Mouse (Mus musculus) cortical plate, adult 2 months (tissue): ENCODE results near the gene Gen1. TPM values are rescaled to one million over a fixed set of nuclear protein-coding genes. Genes with fewer than 3 reads are reported as not detected.

Source experiments
- H3K27ac ChIP-seq: fragments of 200-500 bp; 2 replicates; pipeline ENCODE4 v1.5.1; 2012; ENCODE audit warnings: low read length, control low read depth, inconsistent platforms; ENCODE audit not compliant: insufficient read depth
- H3K4me1 ChIP-seq: fragments of 200-500 bp; 2 replicates; pipeline ENCODE4 v1.6.1; 2011; ENCODE audit warnings: low read length; ENCODE audit not compliant: control insufficient read depth, insufficient read depth
- H3K4me3 ChIP-seq: fragments of 200-500 bp; 2 replicates; pipeline ENCODE4 v1.5.1; 2011; ENCODE audit warnings: mild to moderate bottlenecking, low read length, control low read depth; ENCODE audit not compliant: insufficient read depth
- CTCF ChIP-seq: fragments of 200-500 bp; IDR thresholded peaks from 2 replicates; pipeline ENCODE4 v1.5.1; 2011; ENCODE audit warnings: mild to moderate bottlenecking, control low read depth, low read length; ENCODE audit not compliant: insufficient read depth; ENCODE audit errors: extremely low read depth
- POLR2A ChIP-seq: fragments of 200-500 bp; IDR thresholded peaks from 2 replicates; pipeline ENCODE4 v1.6.1; 2011; ENCODE audit warnings: mild to moderate bottlenecking, low read length, control low read depth; ENCODE audit not compliant: insufficient read depth; ENCODE audit errors: extremely low read depth
- polyA plus RNA-seq: library from polyadenylated mRNA; depleted of rRNA; stranded (reverse); fragments of >200 nt; gene quantifications from 2 replicates; pipeline ENCODE4 v1.2.3, GENCODE M21; 2012; rRNA removed

The Gen1 gene
- polyA plus RNA-seq, 1 experiment, result 0.40 TPM

DNA sequence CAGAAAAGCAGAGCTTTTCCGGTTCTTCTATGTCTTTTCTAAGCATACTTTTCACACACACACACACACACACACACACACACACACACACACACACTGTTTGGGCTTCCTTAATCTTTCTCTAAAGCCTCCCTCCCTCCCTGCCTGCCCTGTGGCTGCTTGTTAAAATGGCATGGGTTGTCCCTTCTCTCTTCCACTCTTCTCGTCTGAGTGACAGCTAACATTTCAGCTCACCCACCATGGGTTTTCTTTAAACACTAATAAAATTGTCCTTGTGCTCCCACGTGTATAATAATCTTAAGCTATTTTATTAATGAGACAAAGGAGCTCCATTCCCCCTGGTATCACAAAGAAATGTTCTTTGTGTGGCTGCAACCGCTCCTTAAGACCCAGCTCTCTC lies 67.6 kb downstream of the Gen1 start:
- H3K4me3 ChIP-seq, result no peak overlapping the region
- no peaks in the 10 kb centered on the region; the same call in 1 of the 2 replicates for H3K4me1 ChIP-seq
- TF ChIP-seq CTCF (no peak), POLR2A (no peak)
- H3K27ac ChIP-seq, result no peak overlapping the region

DNA sequence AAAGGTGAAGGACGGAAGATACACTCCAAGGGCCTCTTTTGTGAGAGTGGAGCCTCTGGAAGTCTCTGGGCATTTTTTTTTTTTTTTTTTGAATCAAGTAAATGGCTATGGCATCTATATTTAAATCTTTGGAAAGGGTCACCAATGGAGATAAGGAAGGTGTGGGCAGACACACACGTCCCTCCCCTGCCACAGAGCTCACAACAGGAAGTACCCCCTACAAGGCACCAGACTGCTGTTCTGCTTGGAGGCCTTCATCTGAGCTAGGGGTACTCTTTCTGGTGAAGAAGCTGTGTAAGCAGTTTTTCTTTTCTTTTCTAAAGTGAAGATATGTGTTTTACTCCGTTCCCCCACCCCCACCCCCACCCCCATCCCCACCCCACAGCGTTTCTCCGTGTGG lies 68.8 kb downstream of the Gen1 start:
- TF ChIP-seq CTCF (no peak), POLR2A (no peak)
- H3K4me3 ChIP-seq, result no peak overlapping the region
- H3K4me1 ChIP-seq, result no peaks in the 10 kb centered on the region; the same call in 1 of the 2 replicates
- H3K27ac ChIP-seq, result no peak overlapping the region

DNA sequence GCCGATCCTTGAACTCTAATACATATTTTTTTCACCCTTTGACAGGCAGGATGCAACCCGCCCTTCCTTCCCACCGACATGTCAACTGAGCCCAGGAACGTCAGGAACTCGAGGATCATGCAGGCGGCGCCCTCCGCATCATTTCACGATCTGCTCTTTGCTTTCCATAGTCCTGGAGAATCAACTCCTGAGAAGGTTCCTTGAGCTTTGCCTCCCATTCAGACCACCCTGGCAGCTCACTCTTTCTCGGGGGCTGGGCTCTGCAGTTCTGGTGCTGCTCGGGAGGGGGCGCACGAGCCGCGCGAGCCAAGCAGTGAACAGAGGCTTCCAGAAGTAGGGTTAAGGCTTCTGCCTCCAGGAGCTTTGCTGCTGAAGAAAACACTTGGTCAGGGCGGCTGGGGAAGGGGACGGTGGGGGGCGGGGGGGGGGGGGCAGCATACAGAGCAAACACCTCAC lies 69.4 kb downstream of the Gen1 start:
- Histone ChIP-seq H3K27ac (no peak overlapping the region), H3K4me1 (no peaks in the 10 kb centered on the region; the same call in 1 of the 2 replicates), H3K4me3 (no peak overlapping the region)
- TF ChIP-seq POLR2A (no peak), CTCF (peak; percentile 68)

DNA sequence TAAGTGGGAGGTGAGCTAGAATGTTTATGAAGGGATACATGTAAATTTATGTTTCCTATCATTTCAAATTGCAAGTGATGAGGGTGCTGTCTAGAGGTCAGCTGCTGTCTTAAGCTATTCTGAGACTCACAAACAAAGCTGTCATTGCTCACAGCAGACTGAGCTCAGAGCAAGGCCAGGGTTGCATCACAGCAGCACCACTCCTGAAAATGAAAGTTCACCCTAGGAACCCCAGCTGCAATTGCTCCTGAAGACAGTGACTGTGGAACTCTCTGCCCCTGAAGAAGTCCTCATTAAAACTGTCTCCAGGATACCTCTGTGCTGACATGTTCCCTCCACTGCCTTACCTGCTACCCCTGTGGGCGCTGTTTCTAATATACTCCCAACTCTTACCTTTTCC lies 70.6 kb downstream of the Gen1 start:
- H3K27ac ChIP-seq, result no peak overlapping the region
- TF ChIP-seq POLR2A (no peak), CTCF (no peak)
- no peaks in the 10 kb centered on the region; the same call in 1 of the 2 replicates for H3K4me1 ChIP-seq
- H3K4me3 ChIP-seq, result no peak overlapping the region

Other genes with a start within 250 kb of the Gen1 start
- gene Kcns3, start 114.7 kb downstream of the Gen1 start, polyA plus RNA-seq, result 8.5 and 9.0 TPM in 2 replicates
- gene Msgn1, start 56.8 kb downstream of the Gen1 start, polyA plus RNA-seq, result not detected in 2 replicates
- gene Smc6, start 85 bp upstream of the Gen1 start, polyA plus RNA-seq, result 40.6 and 42.1 TPM in 2 replicates
- gene Vsnl1, start 170.8 kb upstream of the Gen1 start, polyA plus RNA-seq, result 586 and 603 TPM in 2 replicates
- gene Rad51ap2, start 190.3 kb upstream of the Gen1 start, polyA plus RNA-seq, result 1.2 TPM in 2 replicates